Mouse (Mus musculus) left cerebral cortex, adult 6 months (tissue): ENCODE results near the gene Chrm2. TPM values are rescaled to one million over a fixed set of nuclear protein-coding genes. Genes with fewer than 3 reads are reported as not detected.

Experiments used
- long read RNA-seq, 2 experiments: library from polyadenylated mRNA; unstranded; transcript quantifications; one replicate each; pipeline ENCODE4 v2.0.0; 2019 to 2020
- polyA plus RNA-seq: library from polyadenylated mRNA; unstranded; fragments of <200 nt; fragmentation: Nextera tagmentation; gene quantifications from 2 replicates; pipeline ENCODE4 v1.2.3, GENCODE M21; 2021

Chrm2 gene
- polyA plus RNA-seq = 3.9 and 4.0 TPM in 2 replicates
- long read RNA-seq, experiment 1, full-length matches to known transcripts = 7 of 20 reads
- long read RNA-seq, experiment 1, partial matches to known transcripts = 3 of 20 reads
- long read RNA-seq, experiment 1, other reads (novel, unspliced or antisense) = 10 of 20 reads
- long read RNA-seq, experiment 2, full-length matches to known transcripts = 4 of 23 reads
- long read RNA-seq, experiment 2, partial matches to known transcripts = 6 of 23 reads
- long read RNA-seq, experiment 2, other reads (novel, unspliced or antisense) = 13 of 23 reads

GRCm38 (mm10) chr6:36387612-36388400 is at the start of gene Chrm2:
TSS of gene Chrm2 (plus strand) at chr6:36388084.

